Mouse (Mus musculus) NIH3T3 (cell line): ENCODE data around the gene Tpd52l1.

ENCODE experiments used
- DNase-seq: peaks from one replicate; pipeline ENCODE4 v3.0.0-alpha.2; 2012; ENCODE audit warnings: low read depth

Gene Tpd52l1

GRCm38 (mm10) chr10:31346401-31346800 lies 99.4 kb downstream of the Tpd52l1 start:
- peak; percentile 20 for DNase-seq

GRCm38 (mm10) chr10:31336432-31336831 lies 109.3 kb downstream of the Tpd52l1 start:
- DNase-seq: no peak

- peak; percentile 26 for DNase-seq
These were observed 114.5 kb downstream of the Tpd52l1 start for GRCm38 (mm10) chr10:31331225-31331775.

GRCm38 (mm10) chr10:31330286-31330962 lies 115.3 kb downstream of the Tpd52l1 start:
- DNase-seq: no peak

DNA sequence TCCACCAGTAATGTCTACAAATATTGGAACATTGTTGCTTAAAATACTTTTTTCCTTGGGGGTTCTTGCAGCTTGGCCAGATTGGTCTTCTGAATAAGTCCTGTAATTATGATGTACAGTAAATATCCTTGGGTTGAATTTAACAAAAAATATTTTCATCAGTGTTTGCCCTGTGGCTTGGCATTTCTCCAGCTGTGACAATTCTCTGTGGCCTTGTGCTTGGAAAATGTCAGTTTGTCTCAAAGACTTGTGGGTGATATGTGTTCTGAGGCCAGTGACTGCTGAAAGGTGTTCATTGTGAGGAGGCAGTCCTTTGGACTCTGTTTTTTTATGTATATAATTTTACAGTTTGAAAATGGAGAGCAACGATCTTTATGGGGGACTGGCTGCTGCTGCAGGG lies 116.3 kb downstream of the Tpd52l1 start:
- DNase-seq: no peak

DNA sequence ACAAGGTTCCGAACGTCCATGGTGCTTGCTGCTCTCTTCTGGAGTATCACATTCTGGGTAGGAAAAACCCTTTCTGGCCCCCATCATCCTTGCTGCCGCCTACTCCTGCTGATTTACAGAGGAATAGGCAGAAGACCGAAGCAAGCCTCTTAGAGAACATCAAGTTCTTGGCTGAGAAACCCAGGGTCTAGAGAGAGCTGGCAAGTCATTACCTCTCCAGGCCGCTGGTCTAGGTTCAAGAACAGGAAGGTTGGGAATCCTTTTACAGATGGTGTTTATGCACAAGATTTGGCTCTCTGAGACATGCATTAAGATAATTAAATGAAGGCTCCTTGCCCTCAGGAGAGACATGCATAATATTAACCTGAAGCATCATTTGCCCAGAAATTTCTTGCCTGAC lies 127.3 kb downstream of the Tpd52l1 start:
- no peak for DNase-seq

DNA sequence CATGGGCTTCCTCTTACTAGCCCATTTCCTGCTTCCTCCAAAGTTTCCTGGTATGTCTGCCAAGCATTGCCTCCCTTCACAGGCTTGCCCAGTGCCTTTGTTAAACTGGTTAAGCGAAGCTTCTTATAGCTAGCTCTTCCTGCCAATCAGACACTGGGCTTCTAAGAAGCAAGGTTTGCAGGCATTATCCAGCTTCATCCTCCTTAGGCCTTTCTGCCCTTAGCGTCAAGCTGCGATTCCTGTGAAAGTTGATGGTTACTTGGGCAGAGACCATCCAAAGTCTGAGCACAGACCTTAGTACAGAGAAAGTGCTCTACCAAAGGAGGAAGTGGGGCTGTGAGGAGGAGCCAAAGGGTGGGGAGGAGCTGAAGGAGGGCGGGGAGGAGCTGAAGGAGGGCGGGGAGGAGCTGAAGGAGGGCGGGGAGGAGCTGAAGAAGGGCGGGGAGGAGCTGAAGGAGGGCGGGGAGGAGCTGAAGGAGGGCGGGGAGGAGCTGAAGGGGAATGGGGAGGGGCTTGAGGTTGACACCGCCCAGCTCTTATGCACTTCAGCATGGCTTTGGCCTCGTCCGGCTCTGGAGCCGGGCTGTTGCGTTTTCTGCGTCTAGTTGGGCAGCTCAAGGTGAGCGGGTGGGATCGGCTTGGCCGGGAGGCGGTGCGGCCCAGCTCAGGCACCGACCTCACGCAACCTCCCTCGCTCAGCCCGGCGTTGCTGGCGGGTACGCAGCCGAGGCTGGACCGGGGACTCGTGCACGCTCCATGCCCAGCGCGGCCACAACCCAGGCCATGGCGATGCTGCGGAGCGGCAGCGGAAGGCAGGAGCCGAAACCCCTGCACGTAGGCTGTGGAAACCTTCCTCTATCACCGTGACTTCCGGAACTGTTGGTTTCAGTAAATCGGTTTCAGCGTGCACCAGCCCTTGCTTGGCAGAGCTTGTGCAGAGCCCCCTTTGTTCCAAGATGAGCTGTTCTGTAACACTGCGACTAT lies 132.6 kb downstream of the Tpd52l1 start, which contains the start of gene Hddc2:
Gene Hddc2 (plus strand): TSS at position 519 of the 984 bp plus-strand sequence.
- peak; percentile 95 for DNase-seq

GRCm38 (mm10) chr10:31307024-31307598 lies 138.6 kb downstream of the Tpd52l1 start:
- DNase-seq: no peak

DNA sequence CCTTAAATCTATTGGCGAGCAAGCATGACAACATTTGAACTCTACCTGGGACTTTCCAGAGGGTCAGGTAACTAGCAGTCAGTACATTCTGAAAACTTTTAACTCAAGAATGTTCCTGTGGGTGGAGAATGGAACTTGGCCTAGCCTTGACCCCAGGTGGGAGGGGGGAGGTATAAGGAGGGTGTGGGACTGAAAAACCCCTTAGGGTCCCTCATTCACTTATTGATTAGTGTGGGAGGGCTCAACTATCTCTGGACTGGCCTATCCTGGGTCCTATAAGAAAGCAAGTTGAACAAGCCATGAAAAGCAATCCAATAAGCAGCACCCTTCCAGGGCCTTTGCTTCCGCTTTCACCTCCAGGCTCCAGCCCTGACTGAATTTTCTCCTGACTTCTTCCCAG lies 142.3 kb downstream of the Tpd52l1 start:
- DNase-seq: no peak

GRCm38 (mm10) chr10:31300292-31300691 lies 145.5 kb downstream of the Tpd52l1 start:
- DNase-seq: no peak

DNA sequence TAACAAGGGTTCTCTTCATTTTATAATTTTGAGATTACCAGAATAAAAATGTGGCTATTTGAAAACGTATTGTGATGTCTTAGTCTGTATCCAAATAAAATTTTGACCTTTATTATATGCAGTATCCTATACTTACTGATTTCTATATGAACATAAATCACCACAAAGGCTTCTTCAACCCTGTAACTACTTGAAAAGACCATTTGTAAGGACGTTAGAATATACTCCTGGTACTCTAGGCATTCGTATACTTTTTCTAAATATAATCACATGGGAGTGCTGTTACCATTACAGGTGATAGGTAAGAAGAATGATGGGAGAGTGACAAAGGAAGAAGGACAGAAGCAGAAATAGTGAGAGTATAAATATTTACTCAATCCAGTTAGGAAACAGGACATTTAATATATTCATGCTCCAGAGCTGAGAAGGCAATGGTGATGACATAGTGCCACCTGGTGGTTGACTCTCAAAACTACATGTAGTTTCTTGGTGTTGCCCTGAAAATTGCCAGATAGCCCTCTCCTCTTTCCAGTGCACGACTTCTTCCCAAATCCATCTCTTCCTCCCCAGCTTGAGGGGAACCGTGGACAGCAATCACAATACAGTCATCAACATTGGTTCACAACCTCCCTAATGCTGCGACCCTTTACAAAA lies 146.7 kb downstream of the Tpd52l1 start:
- DNase-seq: peak; percentile 84

DNA sequence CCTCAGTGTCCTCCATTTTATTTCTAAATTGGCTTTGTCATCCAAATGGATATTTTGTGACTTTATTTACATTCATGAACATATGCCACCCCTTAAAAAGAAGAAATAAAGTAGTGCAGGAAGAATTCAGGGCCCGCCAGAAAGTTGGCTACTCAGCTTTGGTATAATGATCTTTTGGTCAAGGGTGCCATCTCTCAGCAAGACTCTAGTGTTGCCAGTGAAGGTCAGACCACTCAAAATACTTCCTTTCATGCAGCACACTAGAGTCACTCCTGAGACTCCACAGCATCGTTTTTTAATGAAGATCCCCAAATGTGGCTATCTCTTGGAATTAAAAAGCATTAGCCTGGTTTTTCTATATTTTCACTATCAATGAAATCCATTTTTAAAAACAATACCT lies 147.5 kb downstream of the Tpd52l1 start:
- DNase-seq: no peak

DNA sequence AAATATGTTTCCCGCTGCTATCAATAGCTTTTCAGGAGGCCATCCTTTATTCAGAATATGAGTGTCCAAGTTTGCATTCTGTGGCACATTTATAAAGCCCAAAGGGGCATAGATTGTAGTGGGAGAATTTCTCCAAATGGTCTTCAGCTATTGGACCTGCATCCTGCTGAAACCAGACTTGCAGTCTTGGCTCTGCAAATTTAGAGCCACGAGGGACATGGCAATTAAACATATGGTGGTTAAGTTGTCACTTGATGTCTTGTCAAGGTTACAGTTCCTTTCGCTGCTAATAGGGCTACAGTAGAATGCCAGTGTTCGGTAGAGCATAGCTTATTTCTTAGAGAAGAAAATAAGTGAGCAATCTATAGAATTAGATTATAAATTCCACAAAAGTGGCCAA lies 148.7 kb downstream of the Tpd52l1 start:
- DNase-seq: no peak

DNA sequence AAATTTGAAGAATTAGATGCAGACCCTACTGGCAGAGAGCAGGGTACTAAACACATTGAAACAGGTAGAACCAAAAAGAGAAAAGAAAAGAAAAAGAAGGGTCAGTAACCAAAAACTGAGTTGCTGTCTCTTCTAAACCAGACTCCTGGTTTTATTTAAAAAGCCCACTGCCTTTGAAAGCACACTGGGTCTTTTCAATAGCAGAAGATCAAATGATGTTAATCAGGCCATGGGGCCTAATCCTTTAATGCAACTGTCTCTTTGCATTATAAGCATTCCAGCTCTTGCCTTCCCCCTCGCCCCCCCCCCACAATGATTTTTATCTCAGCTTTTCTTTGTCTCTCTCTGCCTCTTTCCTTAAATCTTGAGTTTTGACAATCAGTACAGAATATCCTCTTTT lies 149.3 kb downstream of the Tpd52l1 start:
- DNase-seq: no peak

- DNase-seq: peak; percentile 19
These were observed 150.1 kb downstream of the Tpd52l1 start for GRCm38 (mm10) chr10:31295705-31296104.

DNA sequence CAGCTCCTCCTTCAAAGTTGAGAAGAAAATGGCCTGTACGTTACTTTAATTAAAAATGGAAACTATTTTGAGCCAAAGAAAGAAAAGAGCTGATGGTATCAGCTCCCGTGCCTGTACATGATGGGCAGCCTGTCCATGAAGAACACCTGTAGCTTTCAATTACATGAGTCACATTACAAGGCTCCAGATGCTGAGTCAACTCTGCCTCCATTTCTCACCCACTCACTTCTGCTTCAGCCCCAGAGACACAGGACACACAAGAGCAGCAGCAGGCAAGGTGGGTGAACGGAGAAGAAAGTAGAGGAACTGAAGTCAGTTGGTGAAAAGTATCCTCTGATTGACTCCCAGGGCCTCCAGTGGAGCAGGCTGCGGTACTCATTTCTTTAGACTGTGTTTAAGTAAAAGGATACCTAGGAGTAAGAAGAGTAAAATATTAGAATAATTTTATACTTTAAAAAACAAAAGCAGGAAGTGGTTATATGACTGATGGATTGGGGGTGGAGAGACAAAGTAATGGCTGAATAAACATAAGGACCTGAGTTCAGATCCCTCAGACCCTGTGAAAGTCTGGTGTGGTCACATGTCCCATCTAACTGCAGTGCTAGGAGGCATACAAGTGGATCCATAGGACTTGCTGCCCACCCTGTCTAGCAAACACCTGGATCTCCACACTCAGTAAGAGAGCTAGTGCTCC lies 156.9 kb downstream of the Tpd52l1 start:
- DNase-seq: no peak

GRCm38 (mm10) chr10:31287787-31288186 lies 158.0 kb downstream of the Tpd52l1 start:
- DNase-seq: no peak
